Mouse (Mus musculus) small intestine, adult 2 months (tissue): ENCODE results near the gene Syt2.

Source experiments
- CTCF ChIP-seq: fragments of 200-500 bp; IDR thresholded peaks from 2 replicates; pipeline ENCODE4 v1.5.1; 2012; ENCODE audit warnings: low read depth, mild to moderate bottlenecking, control low read depth, inconsistent platforms, low read length, moderate library complexity, mixed read lengths; ENCODE audit not compliant: insufficient replicate concordance, insufficient read length; ENCODE audit errors: extremely low read depth
- POLR2A ChIP-seq: fragments of 200-500 bp; IDR thresholded peaks from 2 replicates; pipeline ENCODE4 v1.6.1; 2012; ENCODE audit warnings: low read depth, mild to moderate bottlenecking, control low read depth, inconsistent platforms, low read length, moderate library complexity

GRCm38 (mm10) chr1:134745648-134746047 is 99.2 kb downstream of the Syt2 start:
- TF ChIP-seq CTCF, result peak; percentile 47; the same call in 1 of the 2 replicates
- TF ChIP-seq POLR2A, result no peak
